Mouse (Mus musculus): ENCODE results near the gene 1700017B05Rik.

1700017B05Rik gene

DNA sequence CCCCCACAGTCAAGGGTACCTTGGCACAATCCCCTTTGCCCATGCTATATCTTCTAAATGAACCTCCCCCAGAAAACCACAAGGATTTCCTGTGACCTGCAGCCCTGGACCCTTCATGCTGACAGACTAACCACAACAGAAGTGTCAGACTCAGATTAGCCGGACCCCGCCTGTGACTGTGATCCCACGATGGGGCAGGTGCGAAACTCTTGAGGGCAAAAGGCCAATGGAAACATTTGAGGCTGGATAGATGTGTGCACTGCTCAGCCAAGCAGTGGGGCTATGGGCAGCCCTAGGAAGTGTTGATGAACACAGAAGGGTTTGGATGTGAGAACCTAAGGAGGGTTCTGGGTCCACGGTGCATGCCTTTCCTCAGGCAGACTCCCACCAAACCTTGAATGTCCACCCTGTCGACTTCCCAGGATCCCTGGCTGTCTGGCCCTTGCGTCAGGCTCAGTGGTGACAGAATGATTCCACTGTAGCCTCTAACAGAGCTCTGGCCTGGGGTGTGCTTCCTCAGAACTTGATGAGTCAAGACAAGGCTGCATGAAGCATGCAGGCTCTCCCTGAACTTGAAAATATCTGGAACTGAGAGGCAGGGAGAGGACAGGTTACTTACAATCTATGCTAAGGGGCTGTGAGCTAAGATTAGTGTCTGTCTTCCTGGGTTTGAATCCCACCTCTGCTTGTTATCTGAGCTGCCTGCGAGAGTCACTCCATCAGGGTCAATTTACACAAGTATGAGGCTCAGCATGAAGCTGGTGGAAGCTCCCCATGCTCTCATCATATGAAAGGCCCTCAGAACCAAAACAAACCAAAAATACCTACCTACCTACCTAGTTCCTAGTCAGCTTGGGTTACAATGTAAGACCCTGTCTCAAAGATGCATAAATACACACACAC lies 10.7 kb upstream of the 1700017B05Rik start:
- no peak for DNase-seq (ENCODE audit: extremely low read depth, low read depth, low spot score)

- no peak for DNase-seq (ENCODE audit: extremely low read depth, low read depth, low spot score)
Observed at GRCm38 (mm10) chr9:57271837-57272562, 9.6 kb upstream of the 1700017B05Rik start.

GRCm38 (mm10) chr9:57271081-57271480 lies 8.7 kb upstream of the 1700017B05Rik start:
- no peak for DNase-seq (ENCODE audit: extremely low read depth, low read depth, low spot score)

DNA sequence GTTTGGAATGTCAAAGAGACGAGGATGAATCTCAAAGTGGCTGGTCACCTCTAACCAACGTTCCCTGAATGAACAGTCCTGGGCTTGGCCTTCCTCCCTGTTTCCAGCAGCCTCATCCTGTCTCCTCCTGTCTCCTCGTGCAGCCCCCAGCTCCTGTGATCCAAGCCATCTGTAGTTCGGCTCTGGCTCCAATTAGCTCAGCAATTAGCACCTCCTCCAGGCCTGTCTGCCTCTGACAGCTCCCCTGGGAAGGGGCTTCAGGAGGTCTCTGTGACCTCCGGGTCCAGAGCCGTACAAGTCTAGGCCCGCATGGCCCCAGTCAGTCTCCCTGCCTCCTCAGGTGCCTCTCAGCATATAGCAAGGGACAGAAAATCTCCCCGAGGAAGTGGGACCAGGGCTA lies 8.0 kb upstream of the 1700017B05Rik start:
- DNase-seq (ENCODE audit: extremely low read depth, low read depth, low spot score) = no peak

GRCm38 (mm10) chr9:57269384-57269783 lies 7.0 kb upstream of the 1700017B05Rik start:
- DNase-seq (ENCODE audit: extremely low read depth, low read depth, low spot score) = no peak

DNA sequence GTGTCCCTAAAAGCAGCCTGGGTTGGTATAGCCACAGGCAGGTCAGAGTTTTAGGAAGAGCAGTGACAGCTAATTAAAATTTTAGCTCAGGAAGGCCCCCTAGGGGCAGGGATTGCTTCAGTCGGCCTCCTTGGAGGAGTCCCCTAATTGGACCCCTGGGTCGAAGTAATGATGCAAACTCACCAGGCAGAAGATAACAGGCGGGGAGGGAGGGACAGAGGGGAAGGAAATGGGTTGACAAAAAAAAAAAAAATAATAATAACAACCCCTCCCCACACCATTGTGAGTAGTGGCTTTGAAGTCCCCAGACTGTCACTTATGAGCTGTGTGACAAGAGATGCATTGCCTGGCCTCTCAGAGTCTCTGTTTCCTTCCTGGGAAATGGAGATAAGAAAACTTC lies 6.2 kb upstream of the 1700017B05Rik start:
- DNase-seq (ENCODE audit: extremely low read depth, low read depth, low spot score) = no peak

DNA sequence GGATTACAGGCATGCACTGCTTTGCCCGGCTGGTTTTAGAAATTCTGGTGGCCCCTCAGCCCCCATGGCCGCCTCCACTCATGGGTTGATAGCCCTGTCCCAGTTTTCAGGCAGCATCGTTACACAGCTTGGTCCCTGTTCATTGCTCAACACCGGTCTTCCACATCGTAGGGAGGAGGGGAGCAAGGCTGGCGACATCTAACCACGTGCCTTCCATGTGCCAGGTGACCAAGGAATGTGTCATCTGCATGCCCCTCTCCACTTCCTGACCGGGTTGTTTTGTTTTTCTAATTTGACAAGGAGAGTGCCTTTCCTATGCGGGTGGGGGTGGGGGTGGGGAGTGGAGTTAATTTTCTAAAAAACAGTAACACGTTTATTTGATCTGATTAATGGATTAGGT lies 5.7 kb upstream of the 1700017B05Rik start:
- no peak for DNase-seq (ENCODE audit: extremely low read depth, low read depth, low spot score)

GRCm38 (mm10) chr9:57267421-57267820 lies 5.0 kb upstream of the 1700017B05Rik start:
- no peak for DNase-seq (ENCODE audit: extremely low read depth, low read depth, low spot score)

DNA sequence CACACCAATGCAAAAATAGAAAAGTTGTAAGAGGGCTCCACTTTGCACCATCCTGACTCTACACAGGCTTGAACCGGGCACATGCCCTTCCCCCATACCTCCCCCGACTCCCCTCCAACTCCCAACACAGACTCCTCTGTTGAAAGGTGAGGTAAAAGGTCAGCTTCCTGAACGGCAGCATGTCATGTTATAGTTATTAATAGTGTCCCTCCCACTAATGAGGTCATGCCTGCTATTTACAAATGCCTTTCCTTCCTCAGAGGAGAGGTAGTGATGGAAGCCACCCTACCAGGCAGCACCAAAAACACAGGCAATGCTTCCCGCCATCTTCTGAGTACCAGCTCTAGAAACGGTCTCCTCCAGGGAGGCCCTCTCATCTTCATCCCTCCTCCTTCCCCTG lies 2.7 kb upstream of the 1700017B05Rik start:
- no peak for DNase-seq (ENCODE audit: extremely low read depth, low read depth, low spot score)

DNA sequence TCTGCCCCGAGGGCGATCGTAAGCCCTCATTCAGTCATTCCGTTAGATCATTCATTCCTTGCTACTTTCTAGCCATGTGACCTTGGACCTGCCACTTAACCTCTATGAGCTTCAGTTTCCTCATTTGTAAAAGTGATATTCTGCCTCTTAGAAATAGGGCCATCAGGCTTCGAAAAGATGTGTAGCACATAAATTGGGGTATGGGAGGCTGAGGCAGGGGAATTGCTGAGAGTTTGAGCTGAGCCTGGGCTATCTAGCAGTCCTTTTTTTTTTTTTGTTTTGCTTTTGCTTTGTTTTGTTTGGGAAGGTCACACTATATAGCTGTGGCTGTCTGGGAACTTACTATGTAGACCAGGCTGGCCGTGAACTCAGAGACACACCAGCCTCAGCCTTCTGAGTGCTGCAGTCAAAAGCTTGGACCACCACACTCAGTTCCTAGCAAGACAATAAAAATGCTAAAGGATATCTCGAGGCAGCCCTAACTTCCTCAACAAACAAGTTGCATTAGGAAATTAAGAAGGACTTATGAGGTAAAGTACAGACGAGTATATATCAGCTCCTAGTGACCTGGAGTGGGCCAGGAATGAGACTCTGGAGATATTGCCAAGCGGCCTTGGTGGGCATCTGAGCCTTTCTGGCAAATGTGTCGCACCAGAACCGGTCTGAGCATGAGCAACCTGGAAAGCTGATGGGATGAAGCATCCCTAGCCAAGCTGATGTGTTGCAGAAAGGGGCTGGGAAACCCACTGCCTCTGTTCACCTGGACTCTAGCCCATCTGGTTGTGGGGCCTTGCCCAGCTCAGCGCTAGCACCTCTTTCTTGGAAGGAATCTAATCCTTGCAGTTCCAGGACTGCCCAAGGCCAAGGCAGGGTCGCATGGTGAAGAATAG lies 628 bp upstream of the 1700017B05Rik start:
- no peak for DNase-seq (ENCODE audit: extremely low read depth, low read depth, low spot score)

DNA sequence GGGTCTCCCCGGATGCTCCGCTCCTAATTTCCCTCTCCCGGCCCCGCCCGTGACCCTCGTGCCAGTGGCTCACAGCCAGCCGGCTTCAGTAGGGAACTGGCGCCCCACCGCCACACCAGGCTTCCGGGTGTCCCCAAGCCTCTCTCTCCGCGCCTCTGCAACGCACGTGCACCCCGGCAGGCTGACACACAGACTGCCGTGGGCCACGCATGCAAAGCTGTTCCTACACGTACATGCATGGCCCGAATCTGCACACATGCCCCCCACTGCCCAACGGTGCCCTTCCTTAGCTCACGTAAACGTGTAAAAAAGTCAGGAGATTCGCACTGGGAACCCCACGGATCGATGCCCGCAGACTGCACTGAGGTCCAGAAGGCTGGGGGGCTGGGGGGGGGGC lies 898 bp downstream of the 1700017B05Rik start:
- no peak for DNase-seq (ENCODE audit: extremely low read depth, low read depth, low spot score)

- peak; percentile 55 for DNase-seq (ENCODE audit: extremely low read depth, low read depth, low spot score)
Observed at GRCm38 (mm10) chr9:57260940-57261339, 1.5 kb downstream of the 1700017B05Rik start.

- DNase-seq (ENCODE audit: extremely low read depth, low read depth, low spot score) = peak; percentile 65
Observed at GRCm38 (mm10) chr9:57259736-57260135, 2.7 kb downstream of the 1700017B05Rik start.

DNA sequence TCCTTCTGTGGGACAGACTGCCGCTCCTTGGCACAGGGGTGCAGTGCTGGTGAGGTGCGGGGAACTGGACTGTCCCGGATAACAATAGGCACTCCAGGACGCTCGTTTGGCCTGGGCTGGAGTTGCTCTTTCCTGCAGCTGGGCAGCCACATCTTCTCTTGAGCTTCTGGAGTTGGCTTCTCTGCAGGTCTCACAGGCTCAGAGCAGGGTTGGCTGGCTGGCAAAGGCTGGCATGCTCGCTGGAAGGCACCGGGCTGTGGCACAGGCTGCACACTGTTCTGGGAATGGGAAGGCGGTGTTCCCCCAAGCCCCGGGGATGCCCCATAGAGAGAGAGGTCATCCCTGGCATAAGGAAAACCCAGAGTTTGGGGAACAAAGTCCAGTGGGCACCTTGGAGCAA lies 4.8 kb downstream of the 1700017B05Rik start:
- no peak for DNase-seq (ENCODE audit: extremely low read depth, low read depth, low spot score)

- DNase-seq (ENCODE audit: extremely low read depth, low read depth, low spot score) = no peak
Observed at GRCm38 (mm10) chr9:57256861-57257260, 5.6 kb downstream of the 1700017B05Rik start.

GRCm38 (mm10) chr9:57256309-57256708 lies 6.1 kb downstream of the 1700017B05Rik start:
- no peak for DNase-seq (ENCODE audit: extremely low read depth, low read depth, low spot score)

DNA sequence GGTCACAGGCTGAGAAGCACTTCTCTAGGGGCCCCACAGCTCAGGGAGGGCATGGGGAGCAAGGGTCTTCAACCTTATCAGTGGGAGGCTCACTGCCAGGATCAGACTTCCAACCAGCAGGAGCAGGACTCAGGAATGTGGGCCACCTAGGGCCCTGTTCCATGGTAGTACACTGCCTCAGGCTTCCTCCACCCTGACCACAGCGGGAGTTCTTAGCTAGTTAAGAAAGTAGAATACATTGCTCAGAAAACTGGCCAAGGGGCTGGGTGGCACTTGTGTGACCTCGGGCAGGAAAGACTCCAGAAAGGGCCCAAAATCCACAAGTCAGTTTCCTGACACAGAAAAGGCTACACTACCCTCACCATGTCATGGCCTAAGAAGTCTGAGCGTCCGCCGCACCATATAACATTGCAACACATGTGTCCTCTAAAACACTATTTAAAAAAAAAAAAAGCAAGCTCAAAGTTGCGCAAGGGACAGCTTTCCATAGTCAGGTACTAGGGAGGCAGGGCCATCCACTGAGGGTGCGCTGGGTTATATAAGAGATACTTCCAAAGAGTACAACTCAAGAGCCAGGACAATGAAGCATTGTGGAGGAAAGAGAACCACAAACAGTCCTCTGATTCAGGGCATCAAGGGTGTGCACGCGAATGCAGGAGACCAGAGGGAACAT lies 7.5 kb downstream of the 1700017B05Rik start:
- DNase-seq (ENCODE audit: extremely low read depth, low read depth, low spot score) = peak; percentile 73

DNA sequence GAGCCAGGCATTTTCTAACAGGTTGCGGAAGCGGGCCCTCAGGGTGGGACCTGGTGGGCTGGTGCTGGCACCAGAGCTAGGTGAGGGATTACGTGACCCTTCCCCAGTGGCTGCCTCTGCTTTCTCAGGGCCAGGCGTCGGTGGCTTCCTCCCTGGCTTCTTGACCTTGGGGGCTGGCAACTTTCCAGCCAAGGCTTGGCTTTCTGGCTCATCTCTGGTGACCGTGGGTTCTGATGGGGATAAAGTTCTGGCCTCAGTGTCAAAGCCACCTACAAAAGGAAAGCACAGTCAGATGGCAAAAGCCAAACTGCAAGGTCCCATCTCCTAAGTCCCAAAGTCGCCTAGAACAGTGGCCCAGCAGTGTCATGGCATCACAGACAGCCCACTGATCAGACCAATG lies 8.4 kb downstream of the 1700017B05Rik start:
- no peak for DNase-seq (ENCODE audit: extremely low read depth, low read depth, low spot score)

DNA sequence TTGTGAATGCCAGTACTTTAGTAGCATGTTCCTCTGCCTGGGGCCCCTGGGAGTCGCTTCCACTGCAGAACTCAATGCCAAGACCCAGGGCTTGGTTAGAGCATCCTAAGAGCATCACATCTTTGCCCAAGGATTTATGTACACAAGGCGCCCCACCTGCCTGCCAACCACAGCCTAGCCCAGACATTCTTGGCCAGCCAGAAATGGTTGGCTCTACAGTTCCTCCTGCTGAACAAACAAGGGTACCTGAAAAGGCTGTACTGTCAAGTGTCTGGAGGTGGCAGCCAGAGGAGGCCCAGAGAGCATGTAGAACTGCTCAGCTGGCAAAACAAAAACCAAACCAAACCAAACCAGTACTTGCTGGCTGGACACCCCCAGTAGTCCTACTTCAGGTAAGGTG lies 11.3 kb downstream of the 1700017B05Rik start:
- DNase-seq (ENCODE audit: extremely low read depth, low read depth, low spot score) = no peak

- DNase-seq (ENCODE audit: extremely low read depth, low read depth, low spot score) = no peak
Observed at GRCm38 (mm10) chr9:57250026-57250425, 12.4 kb downstream of the 1700017B05Rik start.

Measured in fat pad, adult 2 months (tissue).